Mouse (Mus musculus) kidney, postnatal 0 days (tissue): ENCODE measurements around the gene Meox2. TPM values are rescaled to one million over a fixed set of nuclear protein-coding genes. Genes with fewer than 3 reads are reported as not detected.
"Not testable (repeated sequence)": the region's sequence is repeated elsewhere in the genome, so short reads cannot be mapped to it uniquely, and the experiment has no call there.

Source experiments
- ATAC-seq: fragments of 200-750 bp; cut with Nextera tagmentation; replicated peaks from 2 replicates; pipeline ENCODE4 v1.8.0; 2017; ENCODE audit warnings: low read depth, moderate number of reproducible peaks, moderate TSS enrichment, moderate library complexity; ENCODE audit not compliant: low FRiP score
- DNase-seq: peaks from one replicate; pipeline ENCODE4 v3.0.0-alpha.2; 2016; ENCODE audit warnings: low spot score
- H3K27ac ChIP-seq: fragments of 300-500 bp; sonication (generic); 2 replicates; pipeline ENCODE4 v1.5.1; 2014; ENCODE audit warnings: mild to moderate bottlenecking
- H3K27me3 ChIP-seq: fragments of 300-500 bp; sonication (generic); 2 replicates; pipeline ENCODE4 v1.6.1; 2014; ENCODE audit warnings: low read length, mixed read lengths; ENCODE audit not compliant: insufficient read depth
- H3K36me3 ChIP-seq: fragments of 300-500 bp; sonication (generic); 2 replicates; pipeline ENCODE4 v1.6.1; 2014; ENCODE audit warnings: low read length, mixed read lengths; ENCODE audit not compliant: insufficient read depth
- H3K4me1 ChIP-seq: fragments of 300-500 bp; sonication (generic); replicated peaks from 2 replicates; pipeline ENCODE4 v1.6.1; 2014; ENCODE audit warnings: antibody characterized with exemption, low read length, mixed read lengths; ENCODE audit not compliant: insufficient read depth
- H3K4me2 ChIP-seq: fragments of 300-500 bp; sonication (generic); 2 replicates; pipeline ENCODE4 v1.6.1; 2014; ENCODE audit warnings: mild to moderate bottlenecking, low read length, moderate library complexity, mixed read lengths
- H3K4me3 ChIP-seq: fragments of 300-500 bp; sonication (generic); replicated peaks from 2 replicates; pipeline ENCODE4 v1.5.1; 2014; ENCODE audit warnings: low read depth, low read length
- H3K9ac ChIP-seq: fragments of 300-500 bp; sonication (generic); 2 replicates; pipeline ENCODE4 v1.6.1; 2014; ENCODE audit warnings: low read depth, low read length
- H3K9me3 ChIP-seq: fragments of 300-500 bp; sonication (generic); replicated peaks from 2 replicates; pipeline ENCODE4 v1.6.1; 2016; ENCODE audit warnings: low read length, inconsistent platforms, mixed read lengths
- CTCF ChIP-seq: IDR thresholded peaks from 2 replicates; pipeline ENCODE4 v1.5.1; 2016; ENCODE audit warnings: antibody characterized with exemption, low read depth, mild to moderate bottlenecking, moderate library complexity
- WGBS: fragments of 180-500 bp; shearing (Covaris S2); extraction: QIAGEN DNeasy Blood & Tissue Kit; methylation state at CpG from one replicate; pipeline ENCODE4 v1.1.7; 2014; 5-methylcytosine and 5-hydroxymethylcytosine counted together
- polyA plus RNA-seq: library from polyadenylated mRNA; unstranded; fragments of >200 nt; fragmentation: Nextera tagmentation; extraction: Ambion mirVana; gene quantifications from 2 replicates; pipeline ENCODE4 v1.2.1, GENCODE M21; 2015

The Meox2 gene
- polyA plus RNA-seq, result 3.8 and 4.8 TPM in 2 replicates

- Histone ChIP-seq H3K27me3 (peaks cover 5% of the 10 kb centered on the region; the same call in 1 of the 2 replicates), H3K4me2 (peak within 1 kb of the TSS; percentile 79), H3K36me3 (no peaks in the 10 kb centered on the region), H3K9me3 (no peaks in the 10 kb centered on the region), H3K27ac (no peak within 1 kb of the TSS), H3K4me1 (peaks cover 10% of the 10 kb centered on the region), H3K4me3 (peak within 1 kb of the TSS; percentile 51), H3K9ac (peak within 1 kb of the TSS; percentile 37; the same call in 1 of the 2 replicates)
- ATAC-seq, result peak; percentile 85
- 0% methylated on average over 12 of the region's 12 CpGs for WGBS
- peak; percentile 93 for DNase-seq
- no peak for TF ChIP-seq CTCF
Measured at GRCm38 (mm10) chr12:37108390-37108738, at the start of gene Meox2. Gene Meox2, plus strand, starts transcription at chr12:37108540.

GRCm38 (mm10) chr12:37072636-37073035 is 35.7 kb upstream of the Meox2 start:
- Histone ChIP-seq H3K9ac (no peak overlapping the region), H3K4me3 (no peak overlapping the region), H3K27ac (no peak overlapping the region), H3K4me2 (no peak overlapping the region), H3K9me3 (no peaks in the 10 kb centered on the region), H3K4me1 (no peaks in the 10 kb centered on the region), H3K27me3 (no peaks in the 10 kb centered on the region), H3K36me3 (no peaks in the 10 kb centered on the region)
- no peak for TF ChIP-seq CTCF
- ATAC-seq, result no peak
- WGBS, result 29% methylated on average over 3 of the region's 3 CpGs
- DNase-seq, result peak; percentile 10

- 33% methylated on average over 1 of the region's 1 CpGs for WGBS
- Histone ChIP-seq H3K9me3 (no peaks in the 10 kb centered on the region), H3K36me3 (no peaks in the 10 kb centered on the region), H3K9ac (no peak overlapping the region), H3K4me1 (no peaks in the 10 kb centered on the region), H3K4me3 (no peak overlapping the region), H3K4me2 (no peak overlapping the region), H3K27me3 (no peaks in the 10 kb centered on the region), H3K27ac (no peak overlapping the region)
- DNase-seq, result peak; percentile 71
- no peak for ATAC-seq
- peak; percentile 70 for TF ChIP-seq CTCF
Measured at GRCm38 (mm10) chr12:37077308-37077707, 31.0 kb upstream of the Meox2 start.

GRCm38 (mm10) chr12:37080005-37080404 is 28.3 kb upstream of the Meox2 start:
- H3K27ac ChIP-seq, H3K4me2 ChIP-seq, H3K27me3 ChIP-seq, H3K4me1 ChIP-seq, H3K4me3 ChIP-seq, H3K9me3 ChIP-seq, DNase-seq, ATAC-seq, H3K9ac ChIP-seq, H3K36me3 ChIP-seq: not testable (repeated sequence)
- WGBS, result 77% methylated on average over 5 of the region's 5 CpGs

- no peak for ATAC-seq
- H3K4me2 ChIP-seq, result no peak overlapping the region
Measured at GRCm38 (mm10) chr12:37106541-37106940, 1.8 kb upstream of the Meox2 start.

GRCm38 (mm10) chr12:37107150-37107549 is 1.2 kb upstream of the Meox2 start:
- no peak for ATAC-seq
- WGBS, result 66% methylated on average over 2 of the region's 2 CpGs

More at GRCm38 (mm10) chr12:37106541-37106940, 1.8 kb upstream of the Meox2 start:
- no peak for TF ChIP-seq CTCF
- DNase-seq, result no peak
- Histone ChIP-seq H3K4me3 (no peak overlapping the region), H3K27ac (no peak overlapping the region), H3K4me1 (peaks cover 10% of the 10 kb centered on the region), H3K36me3 (no peaks in the 10 kb centered on the region), H3K9ac (no peak overlapping the region), H3K27me3 (peaks cover 5% of the 10 kb centered on the region; the same call in 1 of the 2 replicates), H3K9me3 (no peaks in the 10 kb centered on the region)
- WGBS, result 68% methylated on average over 8 of the region's 8 CpGs

More at GRCm38 (mm10) chr12:37107150-37107549, 1.2 kb upstream of the Meox2 start:
- Histone ChIP-seq H3K27me3 (peaks cover 5% of the 10 kb centered on the region; the same call in 1 of the 2 replicates), H3K4me1 (peaks cover 10% of the 10 kb centered on the region), H3K27ac (no peak overlapping the region), H3K4me2 (no peak overlapping the region), H3K9me3 (no peaks in the 10 kb centered on the region), H3K9ac (no peak overlapping the region), H3K36me3 (no peaks in the 10 kb centered on the region), H3K4me3 (no peak overlapping the region)
- DNase-seq, result no peak
- TF ChIP-seq CTCF, result no peak
